Mouse (Mus musculus) ovary, postnatal 14 days (tissue): ENCODE measurements around the gene Sin3a.

Source experiments
- DNase-seq: peaks from one replicate; pipeline ENCODE4 v3.0.0; 2022; ENCODE audit warnings: low spot score

Gene Sin3a

DNA sequence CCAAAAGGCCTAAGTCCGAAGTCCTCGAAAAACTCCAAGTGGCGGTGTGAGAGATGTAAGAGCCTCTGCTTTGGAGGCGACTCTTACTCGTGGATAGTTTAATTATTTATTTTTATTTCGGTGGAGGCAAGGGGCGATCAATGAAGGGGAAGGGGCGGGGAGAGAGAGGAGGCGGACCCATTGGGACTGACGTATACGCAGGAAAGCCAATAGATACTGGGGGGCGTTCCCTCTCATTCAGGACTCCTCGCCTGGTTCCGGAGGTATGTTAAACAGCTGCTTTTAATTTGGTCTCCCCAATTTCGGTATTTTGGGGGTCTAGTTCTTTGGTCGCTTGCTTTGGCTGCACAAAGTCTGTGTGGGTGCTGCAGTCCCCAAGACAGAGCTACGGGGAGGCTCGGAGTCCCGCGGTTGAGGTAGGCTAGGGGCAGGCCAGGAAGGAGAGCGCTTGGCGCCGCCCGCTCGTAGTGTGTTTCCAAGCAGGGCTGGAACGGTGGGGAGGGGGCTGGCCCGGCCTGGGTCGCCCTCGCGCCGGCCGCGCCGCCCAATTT is at the start of gene Sin3a:
Gene Sin3a (plus strand): TSS at position 240 of the 551 bp plus-strand sequence.
- peak; percentile 46 for DNase-seq

DNA sequence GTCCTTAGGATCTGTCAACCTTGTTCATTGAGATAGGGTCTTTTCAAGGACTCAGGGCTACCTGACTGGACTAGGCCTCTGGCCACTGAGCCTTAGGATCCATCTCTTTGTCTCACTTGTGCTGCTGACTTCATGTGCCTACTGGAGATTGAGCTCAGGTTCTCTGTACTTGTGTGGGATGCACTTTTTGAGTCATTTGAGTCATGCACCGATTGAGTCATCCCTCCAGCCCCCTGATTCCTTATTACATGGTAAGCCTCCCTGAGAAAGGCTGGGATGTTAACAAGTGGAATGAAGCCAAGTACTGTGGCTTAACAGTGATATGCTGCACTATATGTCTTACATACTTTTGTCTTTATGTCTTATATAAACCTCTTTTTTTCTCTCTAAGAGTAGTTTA is 40.1 kb upstream of the Sin3a start:
- DNase-seq, result no peak

DNA sequence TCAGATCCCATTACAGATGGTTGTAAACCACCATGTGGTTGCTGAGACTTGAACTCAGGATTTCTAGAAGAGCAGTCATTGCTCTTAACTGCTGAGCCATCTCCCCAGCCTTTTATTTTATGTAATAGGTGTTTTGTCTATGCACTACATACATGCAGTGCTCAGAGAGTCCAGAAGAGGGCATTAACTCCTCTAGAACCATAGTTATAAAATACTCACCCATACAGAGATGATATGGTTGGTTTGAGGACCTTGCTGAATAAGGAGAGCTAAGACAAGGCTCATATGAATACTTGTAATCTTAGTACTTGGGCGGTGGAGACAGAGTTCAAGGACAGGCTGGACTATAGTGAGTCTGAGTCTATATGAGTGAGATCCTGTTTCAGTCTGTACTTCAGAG is 15.6 kb upstream of the Sin3a start:
- DNase-seq, result peak; percentile 41

DNA sequence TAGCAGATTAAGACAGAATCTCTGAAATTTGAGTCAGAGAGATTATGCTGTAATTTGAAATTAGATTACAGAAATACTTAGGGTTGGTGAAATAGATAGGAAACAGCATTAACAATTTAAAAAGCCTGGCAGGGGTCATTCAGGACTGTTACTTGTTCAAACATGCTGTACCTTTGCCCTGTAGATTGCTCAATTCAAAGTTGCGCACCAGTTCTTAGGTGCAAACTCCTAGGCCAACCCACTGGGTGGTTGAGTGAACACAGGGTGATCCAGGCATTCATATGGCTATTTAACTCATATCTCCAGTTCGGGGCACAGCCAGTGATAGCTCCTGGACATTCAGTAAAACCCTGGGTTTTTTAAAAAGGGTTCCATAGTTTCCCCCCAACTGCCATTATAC is 7.7 kb upstream of the Sin3a start:
- DNase-seq, result no peak

- DNase-seq, result no peak
Observed at GRCm38 (mm10) chr9:57068266-57068665, 3.6 kb upstream of the Sin3a start.

DNA sequence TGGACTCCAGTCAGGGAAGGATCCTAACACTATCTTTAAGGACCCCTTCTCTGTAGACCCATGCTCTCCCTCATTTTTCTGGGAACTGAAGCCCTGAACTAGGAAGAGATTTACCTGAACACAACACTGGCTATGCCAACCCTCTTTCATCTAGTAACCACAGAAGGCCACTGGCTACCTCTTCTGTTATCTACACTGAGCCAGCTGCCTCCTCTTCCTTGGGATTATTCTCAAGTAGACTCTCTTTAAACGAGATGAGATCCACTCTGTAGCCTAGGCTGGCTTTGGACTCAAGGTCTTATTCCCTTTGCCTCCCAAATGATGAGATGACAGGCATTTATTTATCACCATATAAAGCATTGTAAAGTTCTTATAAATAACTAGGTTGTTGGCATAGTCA is 1.6 kb upstream of the Sin3a start:
- DNase-seq, result no peak

- no peak for DNase-seq
Observed at GRCm38 (mm10) chr9:57070800-57071545, 867 bp upstream of the Sin3a start.

GRCm38 (mm10) chr9:57072526-57072988 is 717 bp downstream of the Sin3a start:
- DNase-seq, result no peak

DNA sequence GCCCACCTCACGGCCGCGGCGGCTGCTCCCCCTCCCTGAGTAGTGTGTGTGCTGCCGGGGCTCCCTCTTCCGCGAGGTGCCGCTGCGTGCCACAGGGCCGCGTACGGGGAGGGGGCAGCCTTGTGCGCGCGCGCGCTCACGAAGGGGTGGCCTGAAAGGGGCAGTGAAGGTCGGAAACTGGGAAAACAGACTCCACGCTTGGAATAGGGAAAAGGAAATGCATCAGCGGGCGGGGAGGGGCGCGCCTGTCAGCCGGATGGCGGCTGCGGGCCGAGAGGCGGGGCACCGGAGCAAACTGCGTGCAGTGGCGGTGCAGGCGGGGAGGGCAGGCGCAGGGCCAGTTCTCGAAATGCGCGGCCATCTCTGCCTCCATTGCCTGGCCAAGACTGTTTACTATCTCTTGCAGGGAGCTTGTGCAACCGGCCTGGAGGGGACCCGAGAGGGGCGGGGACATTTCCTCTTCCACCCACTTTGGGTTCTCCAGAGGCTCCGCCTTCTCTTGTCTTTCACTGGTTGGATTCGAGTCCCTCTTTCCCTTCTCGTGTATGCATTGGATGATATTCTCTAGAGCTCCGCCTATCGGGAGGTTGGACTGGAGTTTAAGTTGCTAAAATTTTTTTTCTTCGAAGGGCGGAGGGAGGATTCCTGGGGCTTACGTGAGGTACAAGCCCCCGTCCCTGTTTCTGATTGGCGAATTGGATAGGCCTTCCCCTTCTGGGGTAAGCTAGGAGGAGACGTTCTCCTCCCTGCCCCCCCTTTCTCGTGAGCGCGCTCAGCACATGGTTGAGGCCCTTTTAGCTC is 1.3 kb downstream of the Sin3a start:
- DNase-seq, result peak; percentile 88

- DNase-seq, result no peak
Observed at GRCm38 (mm10) chr9:57073790-57074094, 1.9 kb downstream of the Sin3a start.

GRCm38 (mm10) chr9:57074171-57074821 is 2.5 kb downstream of the Sin3a start:
- peak; percentile 38 for DNase-seq

DNA sequence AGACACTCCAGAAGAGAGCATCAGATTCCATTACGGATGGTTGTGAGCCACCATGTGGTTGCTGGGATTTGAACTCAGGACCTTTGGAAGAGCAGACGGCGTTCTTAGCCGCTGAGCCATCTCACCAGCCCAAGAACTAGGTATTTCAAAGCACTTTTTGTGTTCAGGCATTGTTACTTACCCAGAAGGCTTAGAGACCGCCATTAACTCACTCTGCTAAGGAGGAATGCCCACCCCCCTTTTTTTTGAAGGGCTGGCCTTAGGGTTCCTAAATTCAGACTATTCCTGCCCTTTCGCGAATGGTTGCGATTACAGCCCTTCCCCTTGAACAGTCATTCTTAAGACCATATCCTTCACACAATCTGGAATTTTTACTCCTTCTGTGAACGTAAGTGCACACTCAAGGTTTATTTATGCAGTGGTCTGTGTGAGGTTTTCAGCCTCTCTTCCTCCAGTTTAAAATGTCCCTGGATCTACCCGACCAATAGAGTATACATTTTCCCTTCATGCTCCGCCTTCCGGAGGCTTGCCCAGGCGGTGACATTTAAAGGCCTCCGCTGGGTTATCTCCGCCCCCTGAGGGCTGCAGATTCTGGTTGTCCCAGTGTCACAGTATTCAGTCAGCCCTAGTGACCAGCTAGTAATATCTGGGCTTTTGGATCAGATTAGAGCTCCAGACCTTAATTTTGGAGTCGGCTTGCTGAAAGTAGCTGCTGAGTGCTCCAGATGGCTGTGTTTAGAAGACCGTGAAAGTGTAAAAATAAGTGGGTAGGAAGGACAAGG is 3.2 kb downstream of the Sin3a start:
- peak; percentile 46 for DNase-seq

DNA sequence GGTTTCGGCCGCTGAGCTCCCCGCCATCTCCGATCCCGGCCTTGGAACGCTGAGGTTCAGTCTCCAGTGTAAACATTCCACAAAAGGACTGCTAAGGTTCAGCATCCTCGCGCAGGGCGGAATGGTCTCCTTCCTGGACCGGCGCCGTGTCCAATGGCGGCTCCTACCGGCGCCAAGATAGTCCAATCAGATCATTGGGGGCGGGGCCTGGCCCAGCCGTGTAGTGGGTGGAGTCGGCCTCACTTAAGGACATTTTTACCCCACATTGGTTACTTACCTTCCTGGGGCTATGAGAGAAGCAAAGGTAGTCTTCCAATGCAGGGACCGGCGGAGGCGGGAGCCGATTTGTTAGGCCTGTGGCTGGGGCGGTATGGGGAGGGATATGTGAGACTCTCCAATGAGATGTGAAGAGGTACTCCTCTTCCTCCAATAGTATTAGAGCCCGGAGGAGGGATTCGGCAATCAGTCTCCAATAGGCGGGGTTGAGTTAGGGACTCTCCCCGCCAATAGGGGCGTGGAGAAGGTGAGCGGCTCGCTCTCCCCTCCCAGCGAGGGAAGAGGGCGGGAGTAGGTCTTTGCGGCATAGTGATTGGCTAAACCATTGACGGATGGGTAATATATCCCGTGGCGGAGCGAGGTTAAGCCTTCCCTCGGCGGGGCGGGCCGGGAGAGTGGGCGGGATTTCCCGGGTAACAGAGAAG is 4.0 kb downstream of the Sin3a start:
- peak; percentile 97 for DNase-seq

DNA sequence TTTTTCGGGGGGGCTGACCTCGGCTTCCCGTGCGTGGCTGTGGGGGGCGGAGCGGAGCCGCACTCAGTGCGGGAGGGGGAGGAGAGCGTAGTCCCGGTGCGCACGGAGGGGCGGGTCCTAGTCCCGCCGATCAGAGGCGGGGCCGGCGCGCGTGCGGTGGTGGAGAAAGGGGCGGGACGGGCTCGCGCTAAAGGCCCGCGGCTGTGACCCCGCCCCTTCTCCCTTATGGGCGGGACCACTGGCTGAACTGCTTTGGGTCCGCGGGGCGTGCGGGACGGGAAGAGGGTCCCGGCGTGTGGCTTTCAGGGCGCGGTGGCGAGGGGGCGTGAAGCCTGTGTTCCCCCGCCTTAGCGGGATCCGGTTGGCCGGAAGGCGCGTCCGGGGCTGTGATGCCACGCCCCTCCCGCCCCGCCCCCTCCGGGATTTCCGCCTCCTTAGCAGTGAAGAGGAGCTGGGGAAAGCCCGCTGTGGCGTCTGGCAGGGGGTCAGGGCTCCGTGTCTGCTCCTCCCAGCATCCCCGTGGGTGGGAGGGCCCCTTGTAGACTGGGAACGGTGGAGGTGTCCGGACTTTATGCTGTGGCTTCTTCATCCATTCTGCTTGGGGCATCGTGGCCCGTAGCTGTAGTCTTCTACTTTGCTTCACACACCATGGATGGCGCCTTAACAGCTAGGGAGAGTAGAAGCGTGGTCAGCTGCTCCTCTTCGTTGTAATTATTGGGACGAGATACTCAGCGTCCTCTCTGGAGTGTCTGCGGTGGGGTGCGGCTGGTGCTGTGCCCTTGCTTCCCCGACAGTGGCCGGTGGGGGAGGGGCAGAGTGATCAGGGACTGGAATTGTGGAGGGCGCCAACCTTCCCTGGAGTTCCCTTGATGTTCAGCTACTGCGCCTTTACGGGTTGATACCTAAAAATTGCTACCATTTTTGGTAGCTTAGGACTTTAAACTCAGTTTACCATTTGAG is 5.1 kb downstream of the Sin3a start:
- DNase-seq, result peak; percentile 77

DNA sequence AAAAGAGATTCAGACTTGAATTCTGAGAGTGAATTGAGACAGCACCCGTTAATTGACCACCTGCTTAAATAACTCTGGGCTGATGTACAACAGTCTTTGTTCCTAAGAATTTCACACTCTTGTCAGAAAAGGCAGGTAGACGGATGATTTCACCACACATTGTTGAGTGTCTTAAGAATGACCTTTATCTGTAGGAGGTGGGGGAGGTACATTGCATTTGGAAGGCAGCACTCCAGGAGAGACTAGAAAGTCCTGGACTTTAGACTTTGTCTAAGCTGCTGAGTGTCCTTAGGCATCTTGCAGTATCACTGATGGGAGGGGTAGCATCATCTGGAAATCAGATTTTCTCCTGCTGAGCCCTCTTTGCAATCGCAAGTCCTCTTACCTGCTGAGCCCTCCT is 10.4 kb downstream of the Sin3a start:
- no peak for DNase-seq

DNA sequence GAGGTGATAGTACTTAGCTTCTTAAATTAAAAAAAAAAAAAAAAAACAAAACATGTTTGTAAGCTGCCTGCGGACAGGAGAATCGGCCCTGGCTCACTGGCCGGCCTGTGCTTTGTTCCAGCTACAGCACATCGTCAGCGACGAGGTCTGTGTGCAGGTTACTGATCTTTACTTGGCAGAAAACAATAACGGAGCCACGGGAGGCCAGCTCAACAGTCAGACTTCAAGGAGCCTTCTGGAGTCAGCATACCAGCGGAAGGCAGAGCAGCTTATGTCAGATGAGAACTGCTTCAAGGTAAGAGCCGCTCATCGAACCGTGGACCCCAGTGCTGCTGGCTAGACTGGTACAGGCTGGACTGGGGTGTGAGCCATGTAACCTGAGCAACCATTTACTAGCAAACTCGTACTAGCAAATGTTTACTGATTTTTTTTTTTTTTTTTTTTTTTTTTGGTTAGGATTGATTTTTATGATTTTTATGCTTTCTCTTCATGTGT is 45.5 kb downstream of the Sin3a start:
- no peak for DNase-seq

DNA sequence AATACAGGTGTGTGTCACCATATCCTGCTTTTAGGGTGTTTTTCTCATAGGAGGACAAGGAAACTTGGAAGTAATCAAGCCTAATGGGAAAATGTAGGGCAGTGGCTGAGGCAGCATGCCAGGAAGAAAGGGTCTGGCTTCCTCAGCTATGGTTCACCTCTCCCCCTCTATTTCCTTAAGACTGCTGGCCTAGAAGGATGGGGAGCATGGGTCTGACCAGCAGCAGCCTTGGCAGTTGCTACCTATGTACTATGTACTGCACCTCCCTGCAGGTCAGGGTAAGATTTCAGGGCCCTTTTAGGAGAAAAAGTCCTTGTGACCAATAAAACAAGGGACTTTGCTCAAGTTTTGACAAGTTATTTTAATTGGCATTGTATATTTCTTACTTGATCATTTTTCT is 57.8 kb downstream of the Sin3a start:
- no peak for DNase-seq

GRCm38 (mm10) chr9:57130577-57131433 is 59.0 kb downstream of the Sin3a start, which contains the start of gene Man2c1:
TSS of gene Man2c1 (plus strand) at chr9:57130690.
- DNase-seq, result peak; percentile 83

DNA sequence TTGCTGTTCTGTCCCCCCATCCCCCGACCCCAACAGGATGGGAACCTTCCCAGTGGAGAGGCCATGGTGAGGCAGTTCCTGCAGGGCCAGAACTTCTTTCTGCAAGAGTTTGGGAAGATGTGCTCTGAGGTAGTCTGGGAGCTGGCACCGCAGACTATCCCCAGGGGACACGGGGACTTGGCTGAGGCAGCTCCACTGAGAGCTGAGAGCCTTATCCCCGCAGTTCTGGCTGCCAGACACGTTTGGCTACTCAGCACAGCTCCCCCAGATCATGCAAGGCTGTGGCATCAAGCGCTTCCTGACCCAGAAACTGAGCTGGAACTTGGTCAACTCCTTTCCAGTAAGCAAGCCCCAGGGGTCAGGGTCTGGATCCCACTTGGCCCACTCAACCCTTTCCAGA is 65.4 kb downstream of the Sin3a start:
- no peak for DNase-seq
